Mouse (Mus musculus) cerebellum, postnatal 36 days (tissue): ENCODE measurements around the gene Trmo.

Experiments used
- DNase-seq, 2 experiments: peaks; one replicate each; pipeline ENCODE4 v3.0.0; 2021 to 2022; ENCODE audit warnings: mixed read lengths in 2 of 2

The Trmo gene

DNA sequence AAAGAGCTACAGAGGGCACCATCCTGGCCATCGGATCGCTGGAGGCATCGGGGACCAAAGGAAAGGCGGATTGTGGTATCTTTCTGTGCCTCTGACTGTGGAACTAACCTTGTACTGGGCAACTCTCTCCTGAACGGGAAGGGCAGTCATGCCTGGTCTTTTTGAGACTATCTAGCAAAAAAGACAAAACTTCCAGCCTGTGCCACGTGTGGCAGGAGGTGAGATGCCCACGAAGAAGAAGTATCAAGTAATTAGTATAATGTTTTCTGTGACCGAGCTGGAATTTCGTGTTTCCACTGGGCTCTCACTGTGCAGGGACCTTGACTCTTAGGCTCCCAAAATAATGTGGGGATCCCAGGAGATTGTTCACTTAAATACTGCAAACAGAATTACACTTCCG is 50.2 kb downstream of the Trmo start:
- DNase-seq: no peak

DNA sequence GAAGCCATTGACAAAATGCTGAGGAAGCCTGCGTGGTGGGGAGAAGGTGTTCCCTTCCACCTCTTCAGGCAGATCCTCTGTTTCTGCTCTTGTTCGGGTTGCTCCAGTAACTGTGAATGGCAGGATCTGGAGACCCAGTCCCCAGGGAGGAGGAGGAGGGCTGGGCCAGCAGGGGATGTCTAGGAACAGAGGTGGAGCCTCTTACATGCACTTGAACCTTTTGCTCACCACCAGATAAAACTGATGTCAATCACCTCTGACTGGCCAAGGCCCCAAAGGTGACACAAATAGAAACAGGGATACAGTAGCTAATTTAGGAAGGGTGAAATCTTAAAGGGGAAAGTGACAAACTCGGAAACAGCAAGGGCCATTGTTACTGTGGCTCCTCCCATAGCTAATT is 51.2 kb downstream of the Trmo start:
- no peak for DNase-seq

DNA sequence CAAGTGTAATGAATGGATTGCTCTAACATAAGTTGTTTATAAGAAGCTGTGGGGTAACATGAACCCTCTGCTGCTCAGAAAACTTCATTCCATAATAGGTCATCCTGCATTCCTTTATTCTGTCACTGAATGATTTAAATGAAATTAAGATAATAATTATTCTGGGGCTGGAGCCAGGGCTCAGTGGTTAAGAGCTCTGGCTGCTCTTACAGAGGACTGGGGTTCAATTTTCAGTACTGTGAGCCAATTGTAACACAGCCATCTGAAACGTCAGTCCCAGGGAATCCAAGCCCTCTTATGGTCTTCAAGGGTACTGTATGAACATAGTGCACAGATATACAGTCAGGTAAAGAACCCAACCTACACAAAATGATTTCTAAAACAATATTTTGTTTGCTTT is 53.4 kb downstream of the Trmo start:
- DNase-seq: no peak

- DNase-seq: no peak
Measured at GRCm38 (mm10) chr4:46328906-46329305, 60.3 kb downstream of the Trmo start.
